Mouse (Mus musculus) limb, embryonic 11.5 days (tissue): ENCODE measurements around the gene Rab4b. TPM values are rescaled to one million over a fixed set of nuclear protein-coding genes. Genes with fewer than 3 reads are reported as not detected.

Experiments used
- ATAC-seq: fragments of 200-750 bp; cut with Nextera tagmentation; 2 replicates; pipeline ENCODE4 v1.8.0; 2017; ENCODE audit warnings: low read depth; ENCODE audit not compliant: insufficient number of reproducible peaks, low FRiP score, low TSS enrichment
- DNase-seq: peaks from one replicate; pipeline ENCODE4 v3.0.0-alpha.2; 2015; ENCODE audit warnings: low spot score
- H3K27ac ChIP-seq: fragments of 300-500 bp; sonication (generic); replicated peaks from 2 replicates; pipeline ENCODE4 v1.5.1; 2014; ENCODE audit warnings: low read depth, mild to moderate bottlenecking, low read length
- H3K27me3 ChIP-seq: fragments of 300-500 bp; sonication (generic); 2 replicates; pipeline ENCODE4 v1.6.1; 2014; ENCODE audit warnings: mild to moderate bottlenecking, low read length, mixed read lengths; ENCODE audit not compliant: control insufficient read depth, insufficient read depth
- H3K36me3 ChIP-seq: fragments of 300-500 bp; sonication (generic); 2 replicates; pipeline ENCODE4 v1.6.1; 2014; ENCODE audit warnings: mild to moderate bottlenecking, low read length, moderate library complexity, mixed read lengths; ENCODE audit not compliant: control insufficient read depth, insufficient read depth
- H3K4me1 ChIP-seq: fragments of 300-500 bp; sonication (generic); 2 replicates; pipeline ENCODE4 v1.6.1; 2014; ENCODE audit warnings: low read length, mixed read lengths; ENCODE audit not compliant: control insufficient read depth, insufficient read depth
- H3K4me2 ChIP-seq: fragments of 300-500 bp; sonication (generic); 2 replicates; pipeline ENCODE4 v1.6.1; 2014; ENCODE audit warnings: low read depth, mild to moderate bottlenecking, moderate library complexity; ENCODE audit not compliant: severe bottlenecking
- H3K4me3 ChIP-seq: fragments of 300-500 bp; sonication (generic); 2 replicates; pipeline ENCODE4 v1.5.1; 2014; ENCODE audit warnings: low read depth, low read length
- H3K9ac ChIP-seq: fragments of 300-500 bp; sonication (generic); 2 replicates; pipeline ENCODE4 v1.6.1; 2014; ENCODE audit warnings: mild to moderate bottlenecking, low read length
- H3K9me3 ChIP-seq: fragments of 300-500 bp; sonication (generic); 2 replicates; pipeline ENCODE4 v1.6.1; 2016; ENCODE audit warnings: low read length; ENCODE audit not compliant: control insufficient read depth
- WGBS: fragments of 180-500 bp; shearing (Covaris S2); extraction: QIAGEN DNeasy Blood & Tissue Kit; methylation state at CpG from one replicate; pipeline ENCODE4 v1.1.7; 2014; 5-methylcytosine and 5-hydroxymethylcytosine counted together
- polyA plus RNA-seq: library from polyadenylated mRNA; unstranded; fragments of >200 nt; fragmentation: Nextera tagmentation; extraction: Ambion mirVana; gene quantifications from 2 replicates; pipeline ENCODE4 v1.2.1, GENCODE M21; 2014

Gene Rab4b
- 51.6 and 55.1 TPM in 2 replicates for polyA plus RNA-seq

GRCm38 (mm10) chr7:27178324-27179216 is at the start of gene Rab4b:
Gene Rab4b, minus strand, starts transcription at chr7:27178896.
- peak within 1 kb of the TSS; percentile 65 for H3K4me3 ChIP-seq
- under 1% methylated on average over 53 of the region's 53 CpGs for WGBS
- DNase-seq = peak; percentile 99
- peak within 1 kb of the TSS; percentile 45 for H3K4me2 ChIP-seq
- H3K36me3 ChIP-seq = no peaks in the 10 kb centered on the region; the same call in 1 of the 2 replicates
- H3K9me3 ChIP-seq = no peaks in the 10 kb centered on the region
- H3K9ac ChIP-seq = peak within 1 kb of the TSS; percentile 57
- no peaks in the 10 kb centered on the region for H3K27me3 ChIP-seq
- peak within 1 kb of the TSS; percentile 74 for H3K27ac ChIP-seq
- ATAC-seq = peak; percentile 98
- H3K4me1 ChIP-seq = 0 out of 2 replicates have a peak, but pooled peaks cover 3% of the 10 kb centered on the region

GRCm38 (mm10) chr7:27228281-27228821 is 49.7 kb upstream of the Rab4b start, which contains the start of gene Itpkc:
Gene Itpkc, minus strand, starts transcription at chr7:27228661.
- Histone ChIP-seq H3K9me3 (no peaks in the 10 kb centered on the region), H3K36me3 (no peaks in the 10 kb centered on the region), H3K9ac (peak within 1 kb of the TSS; percentile 78), H3K4me2 (peak within 1 kb of the TSS; percentile 80), H3K27me3 (no peaks in the 10 kb centered on the region), H3K4me3 (peak within 1 kb of the TSS; percentile 83), H3K27ac (peak within 1 kb of the TSS; percentile 48), H3K4me1 (peaks cover 20% of the 10 kb centered on the region)
- peak; percentile 97 for DNase-seq
- ATAC-seq = peak; percentile 77
- WGBS = under 1% methylated on average over 49 of the region's 49 CpGs

- Histone ChIP-seq H3K27me3 (no peaks in the 10 kb centered on the region), H3K9ac (peak overlapping the region; percentile 78), H3K4me2 (peak overlapping the region; percentile 80), H3K27ac (peak overlapping the region; percentile 48; the same call in 1 of the 2 replicates), H3K4me3 (peak overlapping the region; percentile 83), H3K36me3 (no peaks in the 10 kb centered on the region), H3K9me3 (no peaks in the 10 kb centered on the region), H3K4me1 (peaks cover 20% of the 10 kb centered on the region)
- WGBS = 8% methylated on average over 10 of the region's 10 CpGs
- no peak for ATAC-seq
- DNase-seq = no peak
Measured at GRCm38 (mm10) chr7:27227676-27228075, 49.0 kb upstream of the Rab4b start.

- H3K9ac ChIP-seq = peak overlapping the region; percentile 48; the same call in 1 of the 2 replicates
- no peak overlapping the region for H3K27ac ChIP-seq
- H3K4me1 ChIP-seq = peaks cover 20% of the 10 kb centered on the region
- no peaks in the 10 kb centered on the region for H3K27me3 ChIP-seq
- peak overlapping the region; percentile 83 for H3K4me3 ChIP-seq
- no peak for ATAC-seq
- H3K36me3 ChIP-seq = no peaks in the 10 kb centered on the region
- 33% methylated on average over 9 of the region's 9 CpGs for WGBS
- DNase-seq = no peak
- no peaks in the 10 kb centered on the region for H3K9me3 ChIP-seq
- peak overlapping the region; percentile 80 for H3K4me2 ChIP-seq
Measured at GRCm38 (mm10) chr7:27227276-27227675, 48.6 kb upstream of the Rab4b start.

GRCm38 (mm10) chr7:27224877-27225575 is 46.3 kb upstream of the Rab4b start:
- Histone ChIP-seq H3K4me1 (peaks cover 20% of the 10 kb centered on the region), H3K27ac (no peak overlapping the region), H3K27me3 (no peaks in the 10 kb centered on the region), H3K9ac (peak overlapping the region; percentile 28; the same call in 1 of the 2 replicates), H3K36me3 (no peaks in the 10 kb centered on the region), H3K9me3 (no peaks in the 10 kb centered on the region), H3K4me2 (no peak overlapping the region; the same call in 1 of the 2 replicates), H3K4me3 (no peak overlapping the region)
- no peak for ATAC-seq
- WGBS = 75% methylated on average over 11 of the region's 11 CpGs
- peak; percentile 24 for DNase-seq

- Histone ChIP-seq H3K27ac (no peak overlapping the region), H3K4me2 (no peak overlapping the region), H3K27me3 (no peaks in the 10 kb centered on the region), H3K9me3 (no peaks in the 10 kb centered on the region), H3K4me1 (peaks cover 16% of the 10 kb centered on the region), H3K4me3 (no peak overlapping the region), H3K36me3 (no peaks in the 10 kb centered on the region), H3K9ac (no peak overlapping the region)
- WGBS = 78% methylated on average over 1 of the region's 1 CpGs
- DNase-seq (no peak), ATAC-seq (no peak)
Measured at GRCm38 (mm10) chr7:27222538-27222937, 43.8 kb upstream of the Rab4b start.

- H3K36me3 ChIP-seq = no peaks in the 10 kb centered on the region
- H3K27me3 ChIP-seq = no peaks in the 10 kb centered on the region
- H3K4me2 ChIP-seq = no peak overlapping the region
- no peak overlapping the region for H3K4me3 ChIP-seq
- no peak overlapping the region for H3K27ac ChIP-seq
- 85% methylated on average over 6 of the region's 6 CpGs for WGBS
- no peak overlapping the region for H3K9ac ChIP-seq
- peaks cover 11% of the 10 kb centered on the region for H3K4me1 ChIP-seq
- DNase-seq (no peak), ATAC-seq (no peak)
- H3K9me3 ChIP-seq = no peaks in the 10 kb centered on the region; the same call in 1 of the 2 replicates
Measured at GRCm38 (mm10) chr7:27221939-27222338, 43.2 kb upstream of the Rab4b start.

- Histone ChIP-seq H3K4me3 (no peak overlapping the region), H3K9ac (no peak overlapping the region), H3K4me2 (no peak overlapping the region), H3K36me3 (no peaks in the 10 kb centered on the region), H3K9me3 (no peaks in the 10 kb centered on the region; the same call in 1 of the 2 replicates), H3K4me1 (no peaks in the 10 kb centered on the region), H3K27ac (no peak overlapping the region), H3K27me3 (no peaks in the 10 kb centered on the region)
- ATAC-seq = no peak
- no peak for DNase-seq
- 77% methylated on average over 11 of the region's 11 CpGs for whole genome bisulfite sequencing
Measured at GRCm38 (mm10) chr7:27219937-27220336, 41.2 kb upstream of the Rab4b start.
